Mouse (Mus musculus) ES-Bruce4 (cell line): ENCODE data around the gene Sec1.

Source experiments
- CTCF ChIP-seq: IDR thresholded peaks from one replicate; pipeline ENCODE4 v1.8.1; 2011; ENCODE audit warnings: low read depth, low read length
- EP300 ChIP-seq: IDR thresholded peaks from 2 replicates; pipeline ENCODE4 v1.6.1; 2011; ENCODE audit warnings: low read depth, low read length; ENCODE audit not compliant: insufficient read depth
- POLR2A ChIP-seq: IDR thresholded peaks from one replicate; pipeline ENCODE4 v1.8.1; 2011; ENCODE audit warnings: low read length; ENCODE audit not compliant: insufficient read depth

DNA sequence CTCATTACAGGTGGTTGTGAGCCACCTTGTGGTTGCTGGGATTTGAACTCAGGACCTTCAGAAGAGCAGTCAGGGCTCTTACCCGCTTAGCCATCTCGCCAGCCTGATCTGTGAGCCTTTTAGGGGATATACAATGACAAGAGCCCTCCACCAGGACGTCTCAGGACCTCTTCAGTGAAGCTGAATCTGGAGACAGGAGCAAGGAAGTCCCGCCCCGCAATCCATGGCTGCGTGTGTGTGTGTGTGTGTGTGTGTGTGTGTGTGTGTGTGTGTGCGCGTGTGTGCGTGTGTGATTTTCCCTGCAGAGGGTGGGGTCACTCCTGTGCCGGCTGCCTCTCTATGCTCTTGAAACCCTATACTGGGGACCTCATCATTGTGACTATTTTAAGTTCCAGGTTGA lies 45.6 kb upstream of the Sec1 start:
- no peak for TF ChIP-seq EP300
- TF ChIP-seq CTCF, result no peak
- TF ChIP-seq POLR2A, result no peak
